Mouse (Mus musculus) 416B (cell line): ENCODE data around the gene Hist1h2an.

Experiments
- DNase-seq: peaks from one replicate; pipeline ENCODE4 v3.0.0; 2011; ENCODE audit warnings: low read depth

Hist1h2an gene

GRCm38 (mm10) chr13:21783255-21783617 lies 3.8 kb downstream of the Hist1h2an start, which contains the start of gene Hist1h3i:
Gene Hist1h3i (minus strand): TSS chr13:21783370.
- DNase-seq = peak; percentile 99

- DNase-seq = peak; percentile 95
Measured at GRCm38 (mm10) chr13:21782361-21783254, 4.4 kb downstream of the Hist1h2an start.

- DNase-seq = no peak
Measured at GRCm38 (mm10) chr13:21781639-21782038, 5.4 kb downstream of the Hist1h2an start.

- peak; percentile 73 for DNase-seq
Measured at GRCm38 (mm10) chr13:21781021-21781555, 5.9 kb downstream of the Hist1h2an start.

- DNase-seq = peak; percentile 97
Measured at GRCm38 (mm10) chr13:21779767-21780731, 7.0 kb downstream of the Hist1h2an start, which contains the start of gene Hist1h1b. Gene Hist1h1b (minus strand): TSS chr13:21780625.

GRCm38 (mm10) chr13:21778814-21779766 lies 7.9 kb downstream of the Hist1h2an start:
- DNase-seq = peak; percentile 98

- peak; percentile 49 for DNase-seq
Measured at GRCm38 (mm10) chr13:21755707-21756106, 31.3 kb downstream of the Hist1h2an start.

GRCm38 (mm10) chr13:21754294-21755001 lies 32.6 kb downstream of the Hist1h2an start:
- peak; percentile 93 for DNase-seq

- DNase-seq = peak; percentile 100
Measured at GRCm38 (mm10) chr13:21753524-21754285, 33.3 kb downstream of the Hist1h2an start, which contains the start of the genes Hist1h2ak and Hist1h2bn. Gene Hist1h2ak (minus strand): TSS chr13:21753827. Gene Hist1h2bn (plus strand): TSS chr13:21754123.

GRCm38 (mm10) chr13:21753051-21753523 lies 33.9 kb downstream of the Hist1h2an start:
- DNase-seq = peak; percentile 88

GRCm38 (mm10) chr13:21752356-21752755 lies 34.7 kb downstream of the Hist1h2an start:
- peak; percentile 77 for DNase-seq

GRCm38 (mm10) chr13:21751827-21752226 lies 35.2 kb downstream of the Hist1h2an start:
- peak; percentile 68 for DNase-seq

- peak; percentile 70 for DNase-seq
Measured at GRCm38 (mm10) chr13:21751417-21751816, 35.6 kb downstream of the Hist1h2an start.

GRCm38 (mm10) chr13:21750159-21751017 lies 36.6 kb downstream of the Hist1h2an start, which contains the start of gene Hist1h4k:
Gene Hist1h4k (minus strand): TSS chr13:21750505.
- DNase-seq = peak; percentile 97

GRCm38 (mm10) chr13:21749387-21750158 lies 37.4 kb downstream of the Hist1h2an start:
- DNase-seq = peak; percentile 86

- no peak for DNase-seq
Measured at GRCm38 (mm10) chr13:21745006-21745405, 42.0 kb downstream of the Hist1h2an start.
